Mouse (Mus musculus): ENCODE measurements around the gene Fcho1.

DNA sequence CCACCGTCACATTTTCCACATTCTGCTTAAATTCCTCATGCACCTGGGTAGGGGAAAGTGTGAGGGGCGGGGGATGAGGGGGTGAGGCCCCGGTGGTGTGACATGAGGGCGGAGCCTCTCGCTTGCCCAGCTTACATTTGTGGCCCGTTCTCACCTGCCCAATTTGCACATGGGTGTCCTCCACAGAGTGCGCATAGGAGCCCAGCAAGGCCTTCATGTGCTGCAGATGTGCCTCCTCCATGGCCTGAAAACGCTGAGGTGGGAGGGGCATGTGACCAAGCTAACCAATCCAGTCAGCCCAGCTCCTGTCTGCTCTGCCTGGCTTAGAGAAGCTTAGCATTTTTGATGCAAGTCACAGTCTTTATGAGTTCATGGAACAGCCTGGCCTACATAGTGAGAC lies 10.0 kb downstream of the Fcho1 start:
- TF ChIP-seq GATA1 (IDR thresholded peaks at IDR 0.05; ENCODE audit: low read length) (no peak), TAL1 (IDR thresholded peaks at IDR 0.05; ENCODE audit: low read length) (no peak)

Data from erythroblast, embryonic 14.5 days (primary cell).